Mouse (Mus musculus) lung, adult 2 months (tissue): ENCODE measurements around the gene Cct5.

Experiments used
- CTCF ChIP-seq: fragments of 200-500 bp; IDR thresholded peaks from 2 replicates; pipeline ENCODE4 v1.5.1; 2011; ENCODE audit warnings: mild to moderate bottlenecking, low read length, control low read depth; ENCODE audit not compliant: insufficient read depth
- POLR2A ChIP-seq: fragments of 200-500 bp; IDR thresholded peaks from 2 replicates; pipeline ENCODE4 v1.6.1; 2011; ENCODE audit warnings: low read depth, mild to moderate bottlenecking, control low read depth, low read length, borderline replicate concordance; ENCODE audit errors: extremely low read depth

DNA sequence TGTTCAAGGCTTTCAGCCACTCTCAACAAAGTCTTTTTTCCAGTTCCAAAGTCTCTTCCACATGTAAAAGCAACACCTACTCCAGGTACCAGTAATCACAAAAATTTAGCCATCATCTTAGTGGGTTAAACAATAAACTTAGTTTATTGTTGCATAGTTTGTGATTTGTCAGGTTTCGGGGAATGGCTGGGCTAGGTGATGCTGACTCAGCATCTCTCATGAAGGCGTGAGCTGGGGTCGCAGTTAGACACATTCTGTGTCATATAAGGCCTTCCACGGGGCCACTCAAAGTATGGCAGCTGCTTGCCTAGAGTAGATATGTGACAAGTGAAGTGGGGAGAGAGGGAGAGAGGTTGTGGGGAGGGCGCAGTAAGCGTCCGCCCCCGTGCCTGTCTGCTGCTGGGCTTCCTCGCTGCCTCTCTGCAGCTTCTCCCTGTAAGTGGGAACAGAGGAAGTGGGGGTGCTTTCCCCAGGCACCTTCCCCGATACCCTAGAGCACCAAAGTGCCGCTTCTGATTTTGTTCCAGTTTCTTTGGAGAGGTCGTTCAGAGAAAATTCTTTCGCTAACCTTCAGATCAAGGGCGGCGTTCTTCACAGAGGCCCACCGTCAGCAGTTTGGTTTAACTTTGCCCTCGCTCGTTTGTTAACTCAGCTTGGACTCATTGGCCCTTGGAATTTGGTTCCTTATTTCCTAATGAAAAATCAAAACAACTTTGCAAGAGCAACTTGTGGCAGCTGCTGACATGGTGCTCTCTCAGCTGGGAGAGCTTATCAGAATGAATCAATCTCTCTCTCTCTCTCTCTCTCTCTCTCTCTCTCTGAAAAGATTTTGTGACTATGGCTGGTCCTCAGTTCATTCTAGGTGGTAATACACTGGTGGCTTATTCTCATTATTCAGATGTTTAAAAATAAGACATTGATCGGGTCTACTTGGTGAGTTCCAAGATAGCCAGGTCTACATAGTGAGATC is 37.7 kb downstream of the Cct5 start:
- TF ChIP-seq CTCF (no peak), POLR2A (no peak)
